Mouse (Mus musculus) heart, adult 2 months (tissue): Measurements from ENCODE around the gene Rbl2.

Experiments
- CTCF ChIP-seq: fragments of 200-600 bp; IDR thresholded peaks from 2 replicates; pipeline ENCODE4 v1.8.1; 2022; ENCODE audit warnings: antibody characterized with exemption, mild to moderate bottlenecking, moderate library complexity
- EP300 ChIP-seq: fragments of 200-500 bp; IDR thresholded peaks from 2 replicates; pipeline ENCODE4 v1.6.1; 2011; ENCODE audit warnings: low read depth, low read length, control low read depth; ENCODE audit not compliant: insufficient read depth

DNA sequence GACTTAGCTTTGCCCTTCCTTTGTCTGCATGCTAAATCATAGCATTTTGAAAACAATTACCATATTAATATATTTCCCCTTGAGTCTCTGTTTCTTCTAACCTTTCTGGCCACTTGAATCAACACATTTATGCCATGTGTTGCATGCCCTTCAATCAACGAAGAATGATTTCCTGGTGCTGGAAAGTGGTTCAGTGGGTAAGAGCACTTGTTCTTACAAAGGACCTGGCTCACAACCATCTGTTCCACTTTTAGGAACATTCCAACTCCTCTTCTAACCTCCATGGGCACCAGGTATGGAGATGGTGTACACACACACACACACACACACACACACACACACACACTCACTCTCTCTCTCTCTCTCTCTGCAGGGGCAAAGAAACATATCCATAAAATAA is 31.2 kb upstream of the Rbl2 start:
- TF ChIP-seq CTCF = no peak
- TF ChIP-seq EP300 = no peak
